Mouse (Mus musculus) bone marrow, adult 2 months (tissue): ENCODE measurements around the gene Srgap2. TPM values are rescaled to one million over a fixed set of nuclear protein-coding genes. Genes with fewer than 3 reads are reported as not detected.
A peak's percentile ranks its signal among the peaks of the same experiment; 100 is the strongest.

ENCODE experiments used
- H3K27ac ChIP-seq: fragments of 200-500 bp; 2 replicates; pipeline ENCODE4 v1.5.1; 2012; ENCODE audit warnings: low read depth, mild to moderate bottlenecking, control low read depth, inconsistent platforms, low read length; ENCODE audit not compliant: control insufficient read depth, poor library complexity, insufficient read depth
- H3K4me1 ChIP-seq: fragments of 200-500 bp; 2 replicates; pipeline ENCODE4 v1.6.1; 2011; ENCODE audit warnings: low read length; ENCODE audit not compliant: control insufficient read depth, insufficient read depth
- H3K4me3 ChIP-seq: fragments of 200-500 bp; replicated peaks from 2 replicates; pipeline ENCODE3; 2011; ENCODE audit warnings: mild to moderate bottlenecking, low read depth, low read length, control low read depth; ENCODE audit not compliant: control insufficient read depth
- CTCF ChIP-seq: fragments of 200-500 bp; IDR thresholded peaks from 2 replicates; pipeline ENCODE4 v1.5.1; 2011; ENCODE audit warnings: low read length, control low read depth; ENCODE audit not compliant: control insufficient read depth, insufficient read depth
- POLR2A ChIP-seq: fragments of 200-500 bp; IDR thresholded peaks from 2 replicates; pipeline ENCODE4 v1.6.1; 2011; ENCODE audit warnings: low read depth, mild to moderate bottlenecking, control low read depth, low read length, borderline replicate concordance; ENCODE audit not compliant: control insufficient read depth
- WGBS: fragments of 180-500 bp; shearing (Covaris S2); methylation state at CpG from one replicate; pipeline ENCODE4 v1.1.7; 2018; 5-methylcytosine and 5-hydroxymethylcytosine counted together
- polyA plus RNA-seq: library from polyadenylated mRNA; stranded (reverse); fragments of >200 nt; gene quantifications from 2 replicates; pipeline ENCODE4 v1.2.4, GENCODE M21; 2011; ENCODE audit warnings: low replicate concordance; ENCODE audit not compliant: missing spikeins, insufficient read depth, insufficient read length

The Srgap2 gene
- polyA plus RNA-seq, 1 experiment: 27.2 TPM

DNA sequence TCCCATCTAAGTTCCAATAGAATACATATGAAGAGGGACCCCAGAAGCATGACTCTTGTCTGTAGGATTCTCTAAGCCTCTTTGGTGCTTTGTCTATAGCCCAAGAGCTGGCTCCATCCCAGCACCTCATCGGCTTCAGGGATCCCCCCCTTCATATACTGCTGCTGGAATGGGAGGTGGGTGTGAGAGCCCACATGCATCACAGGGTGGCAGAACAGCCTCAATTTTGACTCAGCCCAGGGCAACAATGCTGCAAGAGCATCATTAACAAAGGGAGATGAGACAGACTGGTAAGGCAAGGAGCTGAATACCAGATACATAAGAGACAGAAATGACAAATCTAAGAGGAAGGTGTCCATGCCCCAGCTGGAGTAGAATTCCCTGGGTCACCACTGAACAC is 243.0 kb downstream of the Srgap2 start:
- WGBS: 80% methylated on average over 1 of the region's 1 CpGs
- peaks cover 6% of the 10 kb centered on the region for H3K4me1 ChIP-seq
- no peak for TF ChIP-seq CTCF
- TF ChIP-seq POLR2A: no peak

DNA sequence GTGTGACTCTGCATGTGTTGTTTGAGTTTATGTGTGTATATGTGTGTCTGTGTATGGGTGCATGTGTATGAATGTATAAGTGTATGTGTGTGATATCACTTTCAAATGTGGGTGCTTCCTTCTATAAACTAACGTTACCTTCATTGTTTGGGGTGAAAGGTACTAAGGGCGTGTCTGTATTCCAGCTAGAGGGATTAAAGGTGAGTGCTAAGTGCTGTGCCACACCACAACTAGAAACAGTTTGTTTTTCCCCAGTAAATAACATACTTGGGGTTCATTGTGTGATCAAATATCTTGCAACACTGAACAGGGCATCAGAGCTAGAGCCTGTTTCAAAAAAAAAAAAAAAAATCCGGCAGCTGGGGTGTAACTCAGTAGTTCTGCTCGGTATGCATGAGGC is 245.4 kb downstream of the Srgap2 start:
- H3K4me1 ChIP-seq: peaks cover 6% of the 10 kb centered on the region
- WGBS: 68% methylated on average over 4 of the region's 4 CpGs
- no peak overlapping the region for H3K4me3 ChIP-seq
- no peak overlapping the region for H3K27ac ChIP-seq
- TF ChIP-seq CTCF: no peak

More for the DNA sequence above, 243.0 kb downstream of the Srgap2 start:
- no peak overlapping the region for H3K27ac ChIP-seq
- no peak overlapping the region for H3K4me3 ChIP-seq

DNA sequence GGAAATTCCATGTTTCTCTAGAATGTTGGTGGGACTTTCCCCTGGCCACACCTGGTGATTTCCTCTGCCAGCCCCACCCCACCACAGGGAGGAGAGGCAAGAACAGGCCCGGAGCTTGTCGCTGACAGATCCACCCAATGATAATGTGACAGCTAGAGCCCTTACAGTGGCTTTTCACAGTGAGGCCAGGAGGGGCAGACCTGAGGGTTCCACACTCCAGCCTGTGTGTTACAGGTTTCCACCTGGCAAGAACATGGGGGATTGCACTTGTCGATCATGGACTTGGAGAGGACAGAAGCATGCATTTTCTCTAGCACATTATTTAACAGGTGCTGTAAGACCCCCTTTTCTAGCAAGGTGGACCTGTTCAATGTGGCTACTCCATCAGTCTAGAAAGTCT is 246.9 kb downstream of the Srgap2 start:
- H3K27ac ChIP-seq: no peak overlapping the region
- TF ChIP-seq CTCF: 0 out of 2 replicates have a peak, but pooled peaks have one; percentile 7
- no peak for TF ChIP-seq POLR2A
- 29% methylated on average over 3 of the region's 3 CpGs for WGBS
- H3K4me3 ChIP-seq: no peak overlapping the region
- peaks cover 3% of the 10 kb centered on the region for H3K4me1 ChIP-seq

DNA sequence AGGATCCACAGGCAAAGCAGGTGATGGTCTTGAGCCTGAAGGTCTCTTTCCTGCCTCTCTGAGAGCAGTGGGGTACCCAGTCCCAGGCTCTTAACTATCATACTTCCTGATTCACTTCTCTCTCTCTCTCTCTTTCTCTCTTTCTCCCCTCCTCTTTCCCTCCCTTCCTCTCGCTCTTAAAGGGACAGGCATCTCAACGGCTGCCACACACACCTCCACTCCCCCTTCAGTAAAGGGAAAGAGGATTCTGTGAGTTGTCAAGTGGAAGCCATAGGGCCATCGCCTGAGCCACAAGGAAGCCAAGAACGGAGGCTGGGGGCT is 247.7 kb downstream of the Srgap2 start, which contains the start of gene Ikbke:
Ikbke (minus strand) TSS at position 151 of the 321 bp plus-strand sequence.
- H3K4me3 ChIP-seq: peak within 1 kb of the TSS; percentile 79
- TF ChIP-seq POLR2A: no peak
- TF ChIP-seq CTCF: no peak
- peaks cover 3% of the 10 kb centered on the region for H3K4me1 ChIP-seq
- H3K27ac ChIP-seq: peak within 1 kb of the TSS; percentile 58
- WGBS: 2% methylated on average over 4 of the region's 4 CpGs

DNA sequence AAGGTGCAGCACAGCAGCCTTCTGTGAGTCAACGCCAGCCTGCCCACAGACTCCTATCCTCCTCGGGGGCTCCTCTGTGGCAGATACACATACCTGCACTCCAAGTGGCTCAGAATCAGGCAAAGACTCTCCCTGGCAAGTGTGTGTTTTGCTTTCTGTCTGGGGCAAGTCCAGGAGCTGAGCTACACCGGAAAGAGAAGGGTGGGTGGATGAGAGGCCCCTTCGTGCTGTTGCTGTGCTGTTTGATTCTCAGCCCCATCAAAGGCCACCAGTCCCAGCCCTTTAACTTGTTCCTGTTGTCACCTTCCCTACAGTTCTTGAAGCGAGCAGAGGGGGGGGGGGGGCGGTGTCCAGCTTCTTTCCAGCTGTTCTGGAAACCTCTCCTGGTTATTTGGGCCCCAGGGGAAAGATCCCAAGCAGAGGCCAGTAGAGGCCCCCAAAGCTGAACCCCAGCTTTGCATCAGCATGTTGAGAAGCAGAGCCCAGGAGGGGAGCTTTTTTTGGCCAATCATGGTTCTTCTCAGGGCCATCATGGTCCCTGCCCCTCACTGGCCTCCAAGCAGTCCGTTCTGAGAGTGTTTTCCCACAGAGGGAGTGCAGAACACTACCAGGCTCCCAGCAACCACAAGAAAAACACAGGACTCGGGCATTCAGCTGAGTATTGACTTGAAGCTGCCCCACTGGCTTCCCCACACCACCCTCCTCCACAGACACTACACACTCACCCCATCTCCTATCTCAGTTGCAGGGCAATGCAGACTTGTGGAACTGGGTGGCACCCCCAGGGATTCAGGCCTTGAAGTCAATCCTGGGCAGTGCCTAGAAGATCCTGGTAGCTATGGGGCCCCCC is 248.3 kb downstream of the Srgap2 start:
- peak overlapping the region; percentile 79 for H3K4me3 ChIP-seq
- 10% methylated on average over 8 of the region's 8 CpGs for WGBS
- TF ChIP-seq POLR2A (no peak), CTCF (no peak)
- H3K4me1 ChIP-seq: peaks cover 3% of the 10 kb centered on the region
- peak overlapping the region; percentile 58 for H3K27ac ChIP-seq

DNA sequence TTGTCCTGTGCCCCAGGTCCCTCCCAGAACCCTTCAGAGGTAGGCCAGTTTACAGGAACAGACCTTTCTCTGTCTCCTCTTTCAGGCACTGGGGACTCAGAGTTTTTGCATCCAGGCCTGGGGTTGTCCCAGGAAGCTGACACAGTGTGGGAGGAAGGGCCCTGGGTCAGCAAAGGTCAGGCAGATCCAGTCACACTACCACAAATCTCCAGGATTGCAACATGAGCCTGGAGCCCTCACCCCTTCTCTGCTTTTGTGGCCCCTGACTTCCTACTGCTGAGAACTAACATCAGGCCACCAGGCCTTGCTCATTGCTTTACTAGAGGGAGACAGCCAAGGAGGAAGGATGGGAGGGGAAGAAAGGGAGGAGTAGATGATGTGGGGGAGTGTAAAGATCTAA is 250.3 kb downstream of the Srgap2 start:
- peaks cover 3% of the 10 kb centered on the region for H3K4me1 ChIP-seq
- peak overlapping the region; percentile 33 for H3K27ac ChIP-seq
- TF ChIP-seq CTCF (no peak), POLR2A (no peak)
- H3K4me3 ChIP-seq: no peak overlapping the region

DNA sequence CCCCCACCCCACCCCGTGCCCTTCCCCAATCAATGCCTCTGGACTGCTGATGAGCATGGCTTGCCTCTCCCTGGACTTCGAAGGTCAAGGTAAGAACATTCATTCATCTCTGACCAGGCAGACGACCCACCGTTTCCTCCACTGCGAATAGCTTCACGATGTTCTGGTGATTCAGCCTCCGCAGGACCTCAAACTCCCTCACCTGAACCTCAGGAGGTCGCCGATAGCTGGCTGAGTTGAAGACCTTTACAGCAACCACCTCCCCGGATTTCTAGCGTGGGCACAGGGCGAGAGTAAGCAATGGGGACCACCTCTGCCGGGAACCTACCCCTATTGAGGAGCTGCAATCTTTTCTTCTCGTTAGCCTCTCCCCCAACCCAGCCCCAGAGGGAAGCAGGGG is 251.6 kb downstream of the Srgap2 start:
- no peak overlapping the region for H3K4me3 ChIP-seq
- peaks cover 3% of the 10 kb centered on the region for H3K4me1 ChIP-seq
- TF ChIP-seq CTCF (no peak), POLR2A (no peak)
- H3K27ac ChIP-seq: peak overlapping the region; percentile 7
- WGBS: 79% methylated on average over 14 of the region's 14 CpGs

DNA sequence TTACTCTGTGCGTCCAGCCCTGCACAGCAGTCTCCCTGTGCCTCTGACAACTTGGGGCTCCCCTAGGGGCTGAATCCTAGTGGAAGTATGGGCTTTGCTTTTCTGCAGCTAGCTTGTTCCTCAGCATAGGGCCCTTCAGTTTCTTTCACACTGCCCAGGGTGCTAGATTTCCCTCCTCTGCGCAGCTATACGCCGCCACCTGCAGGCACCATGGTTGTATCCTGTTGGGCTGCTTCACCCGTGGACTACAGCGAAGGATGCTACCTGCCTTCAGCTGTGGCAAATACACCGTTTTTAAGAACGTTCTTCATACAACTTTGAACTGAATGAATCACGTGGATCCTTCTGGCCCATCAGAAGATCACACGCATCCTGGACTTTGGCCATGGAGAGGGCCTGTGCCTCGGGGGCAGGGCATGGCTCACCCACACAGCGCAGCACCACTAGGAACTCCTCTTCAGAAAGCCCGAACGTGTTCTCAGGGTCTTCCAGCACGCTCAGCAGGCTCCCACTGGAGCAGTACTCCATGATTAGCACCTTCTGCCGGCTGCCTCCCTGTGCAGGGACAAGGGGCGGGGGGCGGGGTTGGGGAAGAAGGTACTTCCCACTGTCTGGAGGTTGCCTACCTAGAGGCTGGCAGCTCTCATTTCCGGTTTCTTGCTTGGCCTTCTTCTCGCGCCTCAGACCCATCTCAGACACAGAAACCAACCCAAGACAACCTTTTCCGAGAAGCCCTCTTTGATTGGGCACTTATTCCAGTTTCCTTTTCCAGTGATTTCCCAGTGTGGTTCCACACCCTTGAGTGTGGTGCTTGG is 252.2 kb downstream of the Srgap2 start:
- Histone ChIP-seq H3K4me3 (no peak overlapping the region), H3K4me1 (peaks cover 3% of the 10 kb centered on the region), H3K27ac (no peak overlapping the region)
- TF ChIP-seq POLR2A (no peak), CTCF (no peak)
- WGBS: 73% methylated on average over 22 of the region's 22 CpGs
